Comparison of ENCODE assay signal across 12 mouse cellular contexts in the genomic region with DNA sequence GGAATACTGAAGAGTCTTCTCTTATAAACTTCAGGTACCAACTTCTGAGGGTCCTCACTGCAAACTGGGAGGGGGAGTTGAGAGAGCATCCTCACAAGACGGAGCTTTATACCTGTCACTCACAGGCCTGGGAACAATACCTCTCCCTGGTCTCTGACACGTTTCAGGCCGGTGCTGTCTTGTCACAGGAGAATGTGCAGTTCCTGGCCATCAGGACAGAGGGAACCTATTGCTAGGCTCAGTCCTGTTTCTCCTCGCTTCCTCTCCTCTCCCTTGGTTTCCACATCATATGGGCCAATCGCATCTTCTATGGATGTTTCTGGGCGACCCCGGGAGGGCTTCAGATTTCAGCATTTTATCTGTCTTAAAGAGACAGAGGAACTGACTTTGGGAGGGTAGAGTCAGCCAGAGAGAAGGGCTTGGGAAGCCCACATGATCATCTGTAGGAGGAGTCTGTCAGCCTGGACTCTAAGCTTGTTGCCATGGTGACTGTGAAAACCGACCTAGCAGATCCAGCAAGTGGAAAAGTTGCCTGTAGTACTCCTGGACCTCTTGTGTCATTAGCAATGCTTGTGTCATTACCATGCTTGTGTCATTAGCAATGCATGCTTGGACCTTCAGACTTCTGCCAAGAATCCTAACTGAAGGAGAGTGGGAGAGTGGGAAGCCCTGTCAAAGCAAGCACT. TPM values are rescaled to one million over a fixed set of nuclear protein-coding genes. Genes with fewer than 3 reads are reported as not detected.
DNase-seq lines count a peak whose midpoint lies in the region; ATAC-seq and TF ChIP-seq lines count a peak whose summit lies in the region.
"Had no signal": no experiment of that assay in that cellular context is flagged by ENCODE, and none has a peak within 500 bp of the region (broad histone marks: within the 10 kb centered on the region; RNA-seq: fewer than 3 reads in every experiment).

No protein-coding gene starts in this region.

- H3K4me1 ChIP-seq in hindbrain, embryonic 13.5 days (replicated peaks): peaks cover 11% of the 10 kb centered on the region
- H3K4me1 ChIP-seq in midbrain, embryonic 10.5 days: peaks cover 17% of the 10 kb centered on the region
- H3K4me1 ChIP-seq: liver, embryonic 12.5 days had no signal

- no peak for TF ChIP-seq CTCF in brain, embryonic 14.5 days (IDR thresholded peaks at IDR 0.05; ENCODE audit: borderline replicate concordance, extremely low read depth, insufficient read depth, insufficient read length)

- H3K27me3 ChIP-seq in hindbrain, embryonic 13.5 days: no peaks in the 10 kb centered on the region
- H3K27me3 ChIP-seq in midbrain, embryonic 10.5 days (ENCODE audit: low read depth, poor library complexity, severe bottlenecking): no peaks in the 10 kb centered on the region
- H3K27me3 ChIP-seq: liver, embryonic 12.5 days had no signal

- DNase-seq in R1 (ENCODE audit: low read depth, low spot score): peak; percentile 87
- peak; percentile 88 for DNase-seq in brain, embryonic 14.5 days (ENCODE audit: low read depth)
- peak; percentile 50 for DNase-seq in midbrain, embryonic 10.5 days (ENCODE audit: low spot score)
- no peak for DNase-seq in heart, adult 18-20 months
- DNase-seq in cerebellum, postnatal 10 days: no peak
- no peak for DNase-seq in right cerebral cortex, postnatal 36 days (ENCODE audit: low spot score in 2 of 2)
- DNase-seq: cerebellum, adult 11-12 months; lung, postnatal 4 days; right cerebral cortex, postnatal 25 days had no signal

- H3K9me3 ChIP-seq in hindbrain, embryonic 13.5 days: 0 out of 2 replicates have a peak, but pooled peaks cover 8% of the 10 kb centered on the region
- H3K9me3 ChIP-seq in midbrain, embryonic 10.5 days (replicated peaks): peaks cover 28% of the 10 kb centered on the region; the same call in 1 of the 2 replicates

- peaks cover 4% of the 10 kb centered on the region; the same call in 1 of the 2 replicates for H3K36me3 ChIP-seq in hindbrain, embryonic 13.5 days
- peaks cover 8% of the 10 kb centered on the region; the same call in 1 of the 2 replicates for H3K36me3 ChIP-seq in midbrain, embryonic 10.5 days
- H3K36me3 ChIP-seq: G1E; liver, embryonic 12.5 days had no signal

- no peak overlapping the region; the same call in 1 of the 2 replicates for H3K9ac ChIP-seq in hindbrain, embryonic 13.5 days
- H3K9ac ChIP-seq: liver, embryonic 12.5 days had no signal

- peak; percentile 71 for ATAC-seq in hindbrain, embryonic 13.5 days (ENCODE audit: low FRiP score)
- ATAC-seq: liver, embryonic 12.5 days had no signal

- no peak overlapping the region for H3K4me2 ChIP-seq in hindbrain, embryonic 13.5 days
- H3K4me2 ChIP-seq: liver, embryonic 12.5 days had no signal

- whole genome bisulfite sequencing in hindbrain, embryonic 13.5 days: 30% methylated on average over 8 of the region's 8 CpGs
- WGBS in midbrain, embryonic 10.5 days: 32% methylated on average over 8 of the region's 8 CpGs

- H3K4me3 ChIP-seq in hindbrain, embryonic 13.5 days: no peak overlapping the region
- H3K4me3 ChIP-seq in midbrain, embryonic 10.5 days: no peak overlapping the region
- H3K4me3 ChIP-seq: liver, embryonic 12.5 days had no signal

- no peak for TF ChIP-seq POLR2A in brain, embryonic 14.5 days (IDR thresholded peaks at IDR 0.05; ENCODE audit: borderline replicate concordance, extremely low read depth, insufficient read depth, insufficient read length, poor library complexity, severe bottlenecking)

- H3K27ac ChIP-seq in hindbrain, embryonic 13.5 days: peak overlapping the region; percentile 58; the same call in 1 of the 2 replicates
- 0 out of 2 replicates have a peak overlapping the region, but pooled peaks have one; percentile 24 for H3K27ac ChIP-seq in midbrain, embryonic 10.5 days (replicated peaks)
- H3K27ac ChIP-seq: liver, embryonic 12.5 days had no signal

RNA-seq across cellular contexts. Expression of a gene that starts 59.9 kb away (rescaled TPM):
- 30.6 and 35.0 TPM in 2 replicates for polyA plus RNA-seq in brain, embryonic 14.5 days (2012; rRNA removed)
- polyA plus RNA-seq in hindbrain, embryonic 13.5 days (2015; fragmentation: Nextera tagmentation; extraction: Ambion mirVana): 63.7 and 64.6 TPM in 2 replicates
- polyA plus RNA-seq in midbrain, embryonic 10.5 days (2016; fragmentation: Nextera tagmentation; extraction: Ambion mirVana): 12.4 and 17.8 TPM in 2 replicates
- total RNA-seq in heart, adult 18-20 months (2021): under 1 TPM; 0.26 to 0.30 TPM
- polyA plus RNA-seq: G1E had no signal

Comparison
In these comparisons a context has a peak if more than half of its experiments do, and no peak if none do; other contexts are left out.
1. DNase-seq: peak in R1 (single experiment), brain, embryonic 14.5 days (single experiment) and midbrain, embryonic 10.5 days (single experiment); none in heart, adult 18-20 months (0 of 2), cerebellum, postnatal 10 days (0 of 2) and right cerebral cortex, postnatal 36 days (0 of 2).